Mouse (Mus musculus) cortical plate, adult 2 months (tissue): ENCODE measurements at regions not wholly inside any gene's neighbourhood (a gene's known extent, or its start where the extent isn't known, plus 50 kb on each side); places are given as distances from the start of the nearest gene placed in this dataset.
A peak's percentile ranks its signal among the peaks of the same experiment; 100 is the strongest.

Experiments
- H3K27ac ChIP-seq: fragments of 200-500 bp; 2 replicates; pipeline ENCODE4 v1.5.1; 2012; ENCODE audit warnings: low read length, control low read depth, inconsistent platforms; ENCODE audit not compliant: insufficient read depth
- H3K4me1 ChIP-seq: fragments of 200-500 bp; 2 replicates; pipeline ENCODE4 v1.6.1; 2011; ENCODE audit warnings: low read length; ENCODE audit not compliant: control insufficient read depth, insufficient read depth
- H3K4me3 ChIP-seq: fragments of 200-500 bp; 2 replicates; pipeline ENCODE4 v1.5.1; 2011; ENCODE audit warnings: mild to moderate bottlenecking, low read length, control low read depth; ENCODE audit not compliant: insufficient read depth
- CTCF ChIP-seq: fragments of 200-500 bp; IDR thresholded peaks from 2 replicates; pipeline ENCODE4 v1.5.1; 2011; ENCODE audit warnings: mild to moderate bottlenecking, control low read depth, low read length; ENCODE audit not compliant: insufficient read depth; ENCODE audit errors: extremely low read depth
- POLR2A ChIP-seq: fragments of 200-500 bp; IDR thresholded peaks from 2 replicates; pipeline ENCODE4 v1.6.1; 2011; ENCODE audit warnings: mild to moderate bottlenecking, low read length, control low read depth; ENCODE audit not compliant: insufficient read depth; ENCODE audit errors: extremely low read depth

DNA sequence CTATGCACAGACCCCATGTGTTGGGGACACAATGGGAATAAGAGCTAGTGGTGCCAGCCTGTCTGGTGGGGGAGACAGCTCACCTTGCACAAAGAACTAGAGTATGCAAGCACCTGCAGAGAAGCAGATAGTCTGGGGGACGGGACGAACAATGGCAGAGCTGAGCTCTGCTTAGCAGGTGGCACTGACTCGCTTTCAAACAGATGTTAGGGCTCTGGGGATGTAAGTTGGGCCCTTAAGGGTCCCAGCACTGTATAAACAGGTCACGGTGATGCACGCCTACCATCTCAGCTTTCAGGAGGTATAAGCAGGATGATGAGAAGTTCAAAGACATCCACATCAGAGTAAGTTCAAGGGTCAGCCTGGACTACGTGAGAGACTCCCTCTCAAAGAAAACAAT, 289.5 kb downstream of the Maf start:
- Histone ChIP-seq H3K27ac (no peak overlapping the region), H3K4me3 (no peak overlapping the region), H3K4me1 (peaks cover 2% of the 10 kb centered on the region; the same call in 1 of the 2 replicates)
- TF ChIP-seq POLR2A, result no peak
- TF ChIP-seq CTCF, result no peak

- H3K4me3 ChIP-seq, result no peak overlapping the region
- no peak overlapping the region for H3K27ac ChIP-seq
- peaks cover 2% of the 10 kb centered on the region for H3K4me1 ChIP-seq
- TF ChIP-seq CTCF, result no peak
- no peak for TF ChIP-seq POLR2A
These were observed 293.5 kb downstream of the Maf start for GRCm38 (mm10) chr8:115414061-115414473.

DNA sequence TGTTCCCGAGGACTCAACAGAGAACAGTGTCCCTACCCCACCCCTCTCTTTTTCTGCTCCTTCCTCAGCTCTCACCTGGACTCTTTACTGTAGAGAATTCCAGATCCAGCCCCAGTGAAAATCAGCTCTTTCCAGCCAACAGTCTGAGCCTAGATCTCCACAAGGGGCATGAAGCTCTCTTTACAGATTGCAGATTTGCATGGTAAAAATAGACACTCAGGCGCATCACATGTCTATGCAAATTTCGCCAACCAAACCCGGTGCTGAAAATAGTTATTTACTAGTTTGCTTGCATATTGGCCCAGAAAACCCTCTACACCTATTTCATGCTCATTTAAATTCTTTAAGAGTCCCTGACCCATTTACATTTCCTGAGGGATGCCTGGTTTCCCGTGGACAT, 295.8 kb downstream of the Maf start:
- H3K4me3 ChIP-seq, result no peak overlapping the region
- peaks cover 2% of the 10 kb centered on the region for H3K4me1 ChIP-seq
- TF ChIP-seq CTCF (no peak), POLR2A (no peak)
- no peak overlapping the region for H3K27ac ChIP-seq

DNA sequence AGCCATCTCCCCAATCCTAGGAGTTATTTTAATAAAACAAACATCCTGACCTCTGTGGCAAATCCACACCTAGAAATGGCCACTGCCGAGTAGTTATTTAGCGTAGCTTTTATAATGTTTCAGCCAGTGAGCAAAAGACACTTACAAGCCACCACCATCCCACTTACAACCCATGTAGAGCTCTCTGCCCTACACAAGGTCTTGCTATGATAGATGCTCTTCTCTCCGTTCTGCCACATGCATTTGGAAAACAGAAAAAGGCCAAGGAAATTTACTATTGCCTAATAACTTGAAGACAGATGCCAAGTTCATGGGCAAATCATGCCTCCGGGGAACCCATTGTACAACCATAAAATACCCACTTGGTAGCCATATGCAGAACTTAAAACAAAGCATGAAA, 296.5 kb downstream of the Maf start:
- no peak for TF ChIP-seq CTCF
- no peak for TF ChIP-seq POLR2A
- peaks cover 2% of the 10 kb centered on the region for H3K4me1 ChIP-seq
- no peak overlapping the region for H3K27ac ChIP-seq
- H3K4me3 ChIP-seq, result no peak overlapping the region

DNA sequence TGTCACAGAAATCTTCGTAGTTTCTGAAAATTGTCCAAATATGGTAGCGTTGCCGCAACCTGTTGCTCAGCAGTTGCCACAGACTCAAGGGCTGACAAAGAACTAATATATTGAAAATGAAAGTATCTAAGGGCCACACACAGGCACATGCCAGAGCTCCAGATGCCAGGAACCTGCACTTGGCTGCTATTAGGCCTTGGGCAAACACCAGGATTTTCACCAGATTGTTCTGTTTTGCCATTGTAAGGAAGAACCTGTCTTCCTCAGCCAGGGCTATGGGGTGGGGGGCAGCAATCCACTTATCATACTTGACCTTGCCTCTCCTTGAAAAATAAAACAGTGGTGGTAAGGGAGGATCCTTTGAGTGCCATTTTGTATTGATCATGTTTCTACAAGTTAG, 297.4 kb downstream of the Maf start:
- no peak for TF ChIP-seq CTCF
- TF ChIP-seq POLR2A, result no peak
- Histone ChIP-seq H3K4me3 (no peak overlapping the region), H3K4me1 (peaks cover 2% of the 10 kb centered on the region), H3K27ac (no peak overlapping the region)

- Histone ChIP-seq H3K4me3 (no peak overlapping the region), H3K4me1 (no peaks in the 10 kb centered on the region; the same call in 1 of the 2 replicates), H3K27ac (no peak overlapping the region)
- TF ChIP-seq POLR2A (no peak), CTCF (no peak)
These were observed 300.1 kb downstream of the Maf start for GRCm38 (mm10) chr8:115407535-115407934.

DNA sequence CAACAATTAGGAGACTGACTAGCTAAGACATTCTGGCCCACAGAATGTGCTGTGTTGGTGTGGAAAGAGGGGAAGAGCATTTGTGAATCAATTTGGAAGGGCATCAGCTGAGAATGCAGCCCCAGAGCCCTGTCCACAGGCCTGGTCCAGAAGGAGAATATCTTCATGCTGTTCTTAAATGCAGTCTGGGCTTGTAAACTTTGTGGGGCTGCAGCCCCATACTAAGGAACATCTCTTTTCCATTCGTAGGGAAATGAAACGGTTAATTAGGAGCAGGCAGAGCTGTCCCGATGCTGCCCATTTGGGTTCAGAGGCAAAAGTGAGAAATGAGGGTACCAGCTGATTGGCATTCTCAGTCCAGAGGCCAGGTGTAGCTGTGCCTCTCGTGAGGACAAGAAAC, 304.0 kb downstream of the Maf start:
- no peak overlapping the region for H3K4me3 ChIP-seq
- H3K27ac ChIP-seq, result no peak overlapping the region
- no peaks in the 10 kb centered on the region for H3K4me1 ChIP-seq
- no peak for TF ChIP-seq CTCF
- TF ChIP-seq POLR2A, result no peak

DNA sequence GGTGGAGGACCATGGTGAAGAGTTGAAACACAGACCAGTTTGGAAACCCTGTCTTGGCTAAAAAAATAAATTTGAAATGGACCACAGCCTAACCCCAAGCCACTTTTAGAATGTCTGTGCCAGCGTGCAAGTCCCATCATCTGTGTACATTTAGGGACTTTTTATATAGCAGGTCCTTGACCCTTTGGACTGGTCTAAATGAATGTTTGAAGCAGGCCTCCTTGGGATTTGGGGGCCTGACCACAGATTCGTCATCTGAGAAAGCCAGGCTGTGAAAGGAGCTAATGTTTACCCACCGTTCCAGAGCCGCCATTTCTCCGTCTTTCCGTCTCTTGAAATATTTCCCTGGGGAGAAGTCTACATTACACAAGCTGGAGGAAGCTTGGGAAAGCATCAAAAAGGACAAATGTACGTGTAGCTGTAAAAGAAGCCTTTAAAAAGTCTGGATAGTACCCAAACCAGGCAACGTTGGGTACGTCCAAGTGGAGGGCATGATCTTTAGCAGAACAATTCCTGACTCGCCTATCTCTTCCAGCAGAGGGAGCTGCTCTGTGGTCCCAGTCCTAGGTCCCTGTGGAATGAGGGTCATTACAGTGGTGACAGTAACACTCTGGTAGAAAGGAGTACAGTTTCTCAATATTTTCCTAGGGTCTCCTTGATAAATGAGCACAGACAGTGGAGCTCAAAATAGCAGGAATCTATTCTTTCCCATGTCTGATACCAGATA, 305.0 kb downstream of the Maf start:
- H3K27ac ChIP-seq, result no peak overlapping the region
- no peak overlapping the region for H3K4me3 ChIP-seq
- peak; percentile 45 for TF ChIP-seq CTCF
- TF ChIP-seq POLR2A, result no peak
- no peaks in the 10 kb centered on the region for H3K4me1 ChIP-seq
